Mouse (Mus musculus): ENCODE data around the gene Csnk2a2. TPM values are rescaled to one million over a fixed set of nuclear protein-coding genes. Genes with fewer than 3 reads are reported as not detected.

Csnk2a2 gene
- total RNA-seq, 1 experiment from 2014 or later: 81.9 TPM

GRCm38 (mm10) chr8:95424682-95425081 lies 65.2 kb downstream of the Csnk2a2 start:
- DNase-seq: no peak

- DNase-seq: no peak
These were observed 67.5 kb downstream of the Csnk2a2 start for GRCm38 (mm10) chr8:95422193-95422810.

GRCm38 (mm10) chr8:95411309-95411972 lies 78.4 kb downstream of the Csnk2a2 start:
- DNase-seq: peak; percentile 51

GRCm38 (mm10) chr8:95409518-95409917 lies 80.3 kb downstream of the Csnk2a2 start:
- no peak for DNase-seq

- DNase-seq: no peak
These were observed 88.7 kb downstream of the Csnk2a2 start for GRCm38 (mm10) chr8:95401091-95401490.

GRCm38 (mm10) chr8:95399131-95399530 lies 90.7 kb downstream of the Csnk2a2 start:
- DNase-seq: no peak

- DNase-seq: no peak
These were observed 92.6 kb downstream of the Csnk2a2 start for GRCm38 (mm10) chr8:95397201-95397600.

- DNase-seq: no peak
These were observed 93.1 kb downstream of the Csnk2a2 start for GRCm38 (mm10) chr8:95396752-95397151.

Other genes with a start within 250 kb of the Csnk2a2 start
- gene Cngb1, start 183.5 kb downstream of the Csnk2a2 start, total RNA-seq (2021): 1.0 and 2.0 TPM in 2 replicates
- not detected in 2 replicates for gene Tepp, start 179.5 kb downstream of the Csnk2a2 start, total RNA-seq (2021)
- gene Zfp319, start 158.1 kb downstream of the Csnk2a2 start, total RNA-seq (2021): 10.6 and 11.6 TPM in 2 replicates
- gene Usb1, start 157.8 kb downstream of the Csnk2a2 start, total RNA-seq (2021): 17.4 and 25.0 TPM in 2 replicates
- gene Mmp15, start 137.8 kb downstream of the Csnk2a2 start, total RNA-seq (2021): 21.3 and 21.8 TPM in 2 replicates
- 46.8 and 47.4 TPM in 2 replicates for gene Cfap20, start 55.2 kb downstream of the Csnk2a2 start, total RNA-seq (2021)
- gene Ccdc113, start 44.0 kb upstream of the Csnk2a2 start, total RNA-seq (2021): 0.98 and 1.7 TPM in 2 replicates
- not detected in 2 replicates for gene Prss54, start 86.3 kb upstream of the Csnk2a2 start, total RNA-seq (2021)
- 2.9 and 4.1 TPM in 2 replicates for gene Gins3, start 143.4 kb upstream of the Csnk2a2 start, total RNA-seq (2021)
- 19.8 and 36.4 TPM in 2 replicates for gene Ndrg4, start 186.9 kb upstream of the Csnk2a2 start, total RNA-seq (2021)
- 24.6 and 26.9 TPM in 2 replicates for gene Setd6, start 225.8 kb upstream of the Csnk2a2 start, total RNA-seq (2021)